Mouse (Mus musculus) c-Kit-positive CD71-positive TER-119-positive erythroid progenitor cells, embryonic 14.5 days (primary cell): ENCODE measurements around the gene Hist1h2aa.

ENCODE experiments used
- DNase-seq: peaks from one replicate; pipeline ENCODE4 v3.0.0-alpha.2; 2013; ENCODE audit warnings: low spot score

The Hist1h2aa gene

GRCm38 (mm10) chr13:23942861-23943260, 8.6 kb downstream of the Hist1h2aa start:
- no peak for DNase-seq

- no peak for DNase-seq
These were observed 12.0 kb downstream of the Hist1h2aa start for GRCm38 (mm10) chr13:23946254-23946653.

GRCm38 (mm10) chr13:23949484-23950246, 15.4 kb downstream of the Hist1h2aa start:
- no peak for DNase-seq

GRCm38 (mm10) chr13:23950928-23951327, 16.7 kb downstream of the Hist1h2aa start:
- peak; percentile 9 for DNase-seq

GRCm38 (mm10) chr13:23959776-23960175, 25.5 kb downstream of the Hist1h2aa start:
- no peak for DNase-seq

- DNase-seq = no peak
These were observed 30.6 kb downstream of the Hist1h2aa start for GRCm38 (mm10) chr13:23964909-23965308.

GRCm38 (mm10) chr13:23971870-23972269, 37.6 kb downstream of the Hist1h2aa start:
- DNase-seq = no peak

- DNase-seq = no peak
These were observed 38.0 kb downstream of the Hist1h2aa start for GRCm38 (mm10) chr13:23972271-23972670.
